Mouse (Mus musculus): ENCODE data around the gene Fam131b.

GRCm38 (mm10) chr6:42349006-42349425, 24.6 kb upstream of the Fam131b start:
- TF ChIP-seq CTCF (IDR thresholded peaks at IDR 0.05; ENCODE audit: insufficient read depth, low read length): peak; percentile 51
- no peak for TF ChIP-seq POLR2A (IDR thresholded peaks at IDR 0.05; ENCODE audit: borderline replicate concordance, extremely low read depth, low read depth, low read length)

All from lung, adult 2 months (tissue).